Mouse (Mus musculus) left cerebral cortex, adult 8-10 months (tissue): ENCODE measurements around the gene Nckap5. TPM values are rescaled to one million over a fixed set of nuclear protein-coding genes. Genes with fewer than 3 reads are reported as not detected.

ENCODE experiments used
- DNase-seq, 2 experiments: peaks; one replicate each; pipeline ENCODE4 v3.0.0; 2022; ENCODE audit warnings: low spot score in 2 of 2
- total RNA-seq, 4 experiments: library from RNA; stranded (reverse); gene quantifications; 2 replicates each; pipeline ENCODE4 v1.2.4; 2022

Nckap5 gene
- total RNA-seq, 4 experiments from 2014 or later, result 4.1 to 7.0 (median 5.9) TPM

DNA sequence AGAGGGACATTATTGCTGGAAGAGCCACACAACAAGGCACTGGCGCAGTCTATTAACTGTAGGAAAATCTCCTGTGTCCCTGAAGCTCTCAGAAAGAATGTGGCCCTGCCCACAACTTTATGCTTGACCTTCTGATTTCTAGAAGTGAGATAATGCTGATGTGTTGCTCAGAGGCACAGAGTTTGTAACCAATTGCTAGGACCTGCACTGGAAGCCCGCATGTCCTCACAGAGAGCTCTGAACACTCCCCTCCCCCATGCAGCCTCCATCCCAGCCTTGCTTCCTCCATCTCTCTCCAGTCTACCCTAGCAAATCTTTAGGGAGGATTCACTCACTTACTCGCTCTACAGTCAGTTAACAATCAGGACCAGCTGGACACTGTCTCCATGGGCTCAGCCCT lies 346.9 kb downstream of the Nckap5 start:
- no peak for DNase-seq

DNA sequence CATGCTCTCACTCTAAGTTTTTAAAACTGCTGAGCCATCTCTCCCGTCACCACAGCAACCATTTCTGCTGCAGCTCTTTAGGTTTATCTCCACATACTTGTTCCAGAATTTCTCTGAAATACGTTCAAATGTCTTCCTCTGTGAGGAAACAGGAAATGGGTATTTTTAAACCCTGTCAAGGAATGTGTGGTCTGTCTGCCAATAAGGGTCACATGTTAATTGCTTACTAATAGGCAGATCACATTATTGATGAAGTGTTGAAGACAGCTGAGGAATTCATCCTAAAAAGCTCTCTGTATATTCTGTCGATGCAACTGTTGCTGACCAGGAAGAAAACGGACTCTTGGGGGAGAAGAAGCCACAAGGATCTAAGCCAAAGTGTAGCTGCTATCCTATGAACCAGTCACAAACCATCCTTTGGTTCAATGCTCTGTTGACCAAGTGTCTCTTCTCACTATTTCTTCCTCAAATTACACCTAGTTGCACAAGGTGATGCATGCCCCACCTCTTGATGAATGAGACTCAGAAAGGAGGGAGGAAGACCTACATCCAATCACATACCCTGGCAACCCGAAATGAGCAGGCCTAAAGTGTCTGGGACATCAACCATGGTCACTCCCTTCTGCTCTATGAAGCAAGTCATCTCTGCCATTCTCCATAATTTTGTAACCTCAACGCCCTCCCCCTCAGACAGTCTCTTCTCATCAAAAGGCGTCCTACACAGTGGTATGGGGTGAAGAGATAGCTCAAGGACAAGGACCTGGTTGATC lies 349.0 kb downstream of the Nckap5 start:
- no peak for DNase-seq

DNA sequence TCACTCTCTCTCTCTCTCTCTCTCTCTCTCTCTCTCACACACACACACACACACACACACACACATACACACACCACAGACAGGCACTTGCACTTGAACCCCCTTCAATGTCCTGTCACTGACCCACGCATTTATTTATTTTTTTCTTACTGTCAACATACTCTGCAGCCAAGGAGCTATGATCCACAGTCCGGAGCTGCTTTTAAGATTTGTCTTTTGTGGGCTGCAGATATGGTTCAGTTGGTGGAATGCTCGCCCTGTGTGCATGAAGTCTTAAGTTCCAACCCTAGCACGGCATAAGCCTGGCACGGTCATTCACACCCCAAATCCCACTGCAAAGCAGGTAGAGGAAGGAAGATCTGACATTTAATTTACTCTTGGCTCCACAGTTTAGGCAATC lies 357.6 kb downstream of the Nckap5 start:
- no peak for DNase-seq

DNA sequence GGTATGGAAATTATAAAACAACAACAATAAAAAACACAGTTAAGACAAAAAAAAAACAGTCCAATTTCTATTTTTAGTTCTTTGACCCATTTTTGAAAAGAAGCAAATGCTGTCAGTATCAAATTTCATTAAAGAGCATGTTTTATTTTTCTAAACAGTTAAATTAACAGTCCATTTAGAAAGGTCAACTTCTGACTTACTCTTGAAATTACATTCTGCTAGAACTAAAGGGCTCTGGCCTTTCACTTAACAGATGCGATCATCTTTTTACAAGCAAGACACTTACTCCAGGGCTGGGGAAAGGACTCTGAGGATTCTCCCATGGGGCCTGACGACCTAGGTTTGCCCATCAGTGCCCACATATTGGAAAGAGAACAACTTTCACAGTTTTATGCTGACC lies 359.2 kb downstream of the Nckap5 start:
- no peak for DNase-seq

DNA sequence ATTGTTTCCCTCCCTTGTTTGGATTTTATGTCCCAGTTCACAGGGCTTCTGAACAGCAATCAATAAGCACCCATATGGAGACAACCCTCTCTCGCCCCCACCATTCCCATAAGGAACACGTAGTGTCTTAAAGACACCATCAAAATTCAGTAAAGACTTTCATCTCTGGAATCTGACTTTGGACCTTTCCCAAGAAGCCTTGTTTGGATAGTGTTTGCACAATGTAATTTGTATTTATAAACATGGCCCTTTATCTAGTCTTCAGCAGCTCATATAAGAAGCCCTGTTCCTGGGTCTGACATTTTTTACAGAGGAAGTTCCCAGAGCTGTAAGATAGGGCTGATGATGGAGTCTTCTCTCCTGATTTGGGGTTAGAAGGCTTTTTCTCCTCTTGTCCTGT lies 359.7 kb downstream of the Nckap5 start:
- no peak for DNase-seq

DNA sequence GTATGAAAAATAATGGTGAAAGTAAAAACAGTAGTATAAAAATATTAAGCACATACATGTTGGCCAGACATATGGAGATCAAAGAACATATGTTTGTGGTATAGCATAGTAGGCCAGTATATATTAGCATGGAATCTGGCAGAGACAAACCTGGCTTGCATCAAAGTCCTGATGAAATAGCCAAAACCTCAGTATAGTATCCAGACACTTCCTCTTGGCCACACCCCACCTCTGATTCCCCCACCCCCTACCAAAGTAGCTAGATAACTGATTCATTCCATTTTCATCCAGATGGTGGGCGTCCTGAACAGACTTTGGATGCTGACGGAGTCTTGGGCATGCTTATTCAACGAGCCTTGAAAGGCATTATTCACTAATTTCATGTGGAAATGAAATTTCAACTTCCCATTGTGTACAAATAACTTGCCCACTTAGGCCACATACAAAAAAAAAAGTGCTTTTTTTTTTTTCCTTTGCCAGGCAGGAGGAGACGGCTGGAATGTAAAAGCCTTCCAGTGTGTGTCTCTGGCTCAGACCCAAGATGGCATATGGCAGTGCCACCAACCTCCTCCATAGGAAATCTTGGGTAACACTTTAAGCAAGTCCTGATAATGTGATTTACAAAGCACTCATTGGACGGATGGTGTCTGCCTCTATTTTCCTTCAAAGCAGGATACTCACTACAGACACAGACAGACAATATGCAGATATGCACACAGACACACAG lies 360.6 kb downstream of the Nckap5 start:
- DNase-seq, result peak in 1 of 2 experiments; percentile 29

DNA sequence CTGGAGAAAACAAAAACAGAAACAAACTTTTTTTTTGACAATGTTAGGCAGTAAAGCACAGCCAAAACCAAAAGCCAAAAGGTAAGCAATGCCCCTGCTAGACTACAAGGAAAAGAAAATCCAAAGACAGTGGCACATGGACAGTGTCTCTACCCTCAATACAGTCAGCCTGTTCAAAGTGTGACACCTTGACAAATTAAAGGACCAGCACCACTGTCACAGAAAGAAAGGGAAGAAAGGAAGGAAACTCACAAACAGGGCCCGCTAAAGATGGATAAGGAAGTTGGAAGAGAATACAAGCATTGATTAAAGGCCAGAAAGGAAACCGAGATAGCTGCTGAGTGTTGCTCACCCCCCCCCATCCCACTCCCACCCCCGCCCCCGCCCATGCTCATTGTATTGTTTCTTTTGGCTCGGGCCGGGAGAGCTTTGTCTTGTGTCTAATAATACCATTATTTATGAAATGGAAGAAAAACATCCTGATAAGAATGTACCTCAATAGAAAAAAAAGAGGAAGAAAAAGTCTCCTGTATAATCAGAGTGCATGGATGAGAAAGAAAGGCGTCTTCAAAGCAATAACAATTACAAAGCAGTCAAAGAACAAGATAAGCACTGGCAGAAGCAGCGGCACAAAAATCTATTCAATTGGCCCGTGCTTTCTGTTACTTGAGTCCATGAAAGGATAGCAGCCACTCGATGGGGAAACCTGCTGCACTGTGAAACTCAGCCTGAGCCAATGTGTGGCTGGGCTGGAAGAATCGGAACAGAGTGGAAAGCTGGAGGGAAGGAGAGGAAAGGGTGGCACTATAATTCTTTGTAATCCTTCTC lies 368.9 kb downstream of the Nckap5 start:
- no peak for DNase-seq

DNA sequence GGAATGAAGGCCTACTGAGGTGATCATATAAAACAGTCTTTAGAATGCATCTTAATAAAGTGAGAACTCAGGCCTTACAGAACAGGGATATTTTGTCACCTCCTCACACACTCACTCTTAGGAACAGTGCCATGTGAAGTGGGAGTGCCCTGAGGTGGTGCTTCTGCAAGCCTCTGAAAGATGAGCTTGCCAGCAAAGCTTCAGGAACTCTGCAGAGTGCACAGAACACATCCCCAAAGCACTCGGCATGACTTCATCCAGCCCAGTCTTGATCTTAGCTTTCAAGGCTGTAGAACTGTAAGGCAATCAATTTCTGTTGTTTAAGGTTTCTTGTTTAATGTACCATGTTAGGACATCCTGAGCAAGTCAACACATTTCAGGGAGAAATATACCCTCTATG lies 372.9 kb downstream of the Nckap5 start:
- no peak for DNase-seq

DNA sequence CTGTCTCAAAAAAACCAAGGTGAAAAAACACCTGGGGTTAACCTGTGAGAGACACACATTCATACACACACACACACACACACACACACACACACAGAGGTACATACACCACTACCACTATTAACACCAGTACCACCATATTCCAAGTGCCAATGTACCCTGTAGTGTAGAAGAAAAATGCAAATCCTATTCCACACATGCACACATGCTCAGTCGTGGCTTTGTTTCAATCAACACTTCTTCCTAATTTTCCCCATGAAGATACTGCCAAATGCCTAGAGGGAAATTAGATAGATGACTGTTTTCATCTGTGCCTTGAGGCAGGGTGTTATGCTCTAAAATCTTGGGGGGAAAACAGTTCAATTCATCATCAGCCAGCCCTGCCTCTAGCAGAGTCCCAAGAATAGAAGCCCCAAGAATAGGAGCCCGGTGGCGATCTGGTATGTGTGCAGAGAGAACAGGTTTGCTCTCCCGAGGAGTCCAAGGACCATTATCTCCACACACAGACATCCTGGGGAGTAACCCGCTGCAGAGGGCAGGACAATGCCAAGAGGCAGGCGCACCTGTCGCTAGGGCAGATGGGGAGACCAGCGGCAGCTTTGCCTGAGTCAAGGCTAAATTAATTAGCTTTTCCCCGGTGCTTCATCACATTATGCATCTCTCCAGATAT lies 376.0 kb downstream of the Nckap5 start:
- no peak for DNase-seq

DNA sequence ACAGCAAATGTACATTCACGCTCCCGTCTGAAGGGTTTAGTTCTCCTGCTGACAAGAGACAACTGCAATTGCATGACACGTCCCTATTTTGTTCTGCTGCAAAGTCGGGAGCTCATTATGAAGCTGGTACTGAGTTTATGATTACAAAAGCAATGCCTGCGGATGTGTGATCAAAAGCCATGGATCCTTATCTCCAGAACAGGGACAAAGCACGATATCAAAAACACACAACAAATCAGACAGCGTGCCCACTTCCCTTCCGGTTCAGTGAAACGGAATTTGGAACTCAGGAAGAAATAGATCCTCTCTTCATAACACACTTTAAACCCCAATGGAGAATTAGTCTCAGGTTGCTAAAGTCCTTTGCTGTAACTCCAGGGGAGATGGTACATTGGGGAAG lies 379.1 kb downstream of the Nckap5 start:
- DNase-seq, result no peak

DNA sequence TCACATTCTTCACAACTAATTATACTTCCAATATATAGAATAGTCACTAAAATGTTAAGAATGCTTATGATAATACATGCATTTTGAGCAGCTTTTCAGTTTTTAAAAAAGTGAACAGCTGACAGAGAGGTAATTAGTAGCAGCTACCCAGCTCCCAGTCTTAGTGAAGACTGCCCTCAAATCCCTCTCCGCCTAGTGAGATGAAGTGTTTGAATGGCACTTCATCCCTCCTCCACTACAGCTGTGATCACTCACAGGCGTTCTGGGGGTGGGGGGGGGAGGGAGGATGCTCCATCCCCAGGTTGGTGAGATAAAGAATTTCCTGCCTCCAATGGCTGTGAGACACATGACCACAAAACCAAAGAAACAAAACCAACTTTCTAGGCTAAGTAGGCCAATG lies 381.2 kb downstream of the Nckap5 start:
- no peak for DNase-seq

DNA sequence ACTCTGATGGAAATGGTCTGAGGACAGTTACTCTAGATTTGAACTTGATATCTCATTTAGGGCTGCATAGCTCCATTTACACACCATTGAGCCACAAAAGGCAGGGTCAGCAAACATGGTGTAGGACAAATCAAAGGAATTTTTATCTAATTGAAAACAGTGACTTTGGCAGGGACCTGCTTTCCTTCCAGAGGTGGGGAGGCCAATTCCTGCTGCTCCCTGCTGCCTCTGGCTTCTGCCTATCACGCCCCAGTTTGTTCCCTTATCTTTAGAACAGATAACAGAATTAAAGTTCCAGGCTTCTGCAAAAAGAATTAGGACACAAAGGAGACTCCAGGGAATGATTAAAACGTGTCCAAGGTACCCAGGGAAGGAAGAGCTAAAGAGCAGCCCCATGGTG lies 386.7 kb downstream of the Nckap5 start:
- DNase-seq, result no peak

DNA sequence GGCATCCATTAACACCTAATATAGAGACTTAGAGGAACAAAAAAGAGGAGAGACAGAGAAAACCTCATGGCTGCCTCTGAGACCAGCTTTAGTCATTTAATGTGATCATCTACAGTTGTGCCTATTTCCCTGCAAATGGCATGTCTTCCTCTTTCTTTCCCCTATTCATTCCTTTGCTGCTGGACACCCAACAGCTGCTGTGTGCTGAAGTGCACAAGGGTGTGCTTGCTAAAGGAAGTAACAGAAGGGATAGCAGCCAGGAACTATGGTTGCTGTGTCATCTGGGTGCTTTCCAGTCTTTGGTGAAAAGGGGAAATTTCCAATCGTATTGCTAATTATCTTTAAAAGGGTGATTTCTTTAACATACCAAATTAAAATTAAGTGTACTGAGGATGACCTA lies 387.9 kb downstream of the Nckap5 start:
- DNase-seq, result no peak

DNA sequence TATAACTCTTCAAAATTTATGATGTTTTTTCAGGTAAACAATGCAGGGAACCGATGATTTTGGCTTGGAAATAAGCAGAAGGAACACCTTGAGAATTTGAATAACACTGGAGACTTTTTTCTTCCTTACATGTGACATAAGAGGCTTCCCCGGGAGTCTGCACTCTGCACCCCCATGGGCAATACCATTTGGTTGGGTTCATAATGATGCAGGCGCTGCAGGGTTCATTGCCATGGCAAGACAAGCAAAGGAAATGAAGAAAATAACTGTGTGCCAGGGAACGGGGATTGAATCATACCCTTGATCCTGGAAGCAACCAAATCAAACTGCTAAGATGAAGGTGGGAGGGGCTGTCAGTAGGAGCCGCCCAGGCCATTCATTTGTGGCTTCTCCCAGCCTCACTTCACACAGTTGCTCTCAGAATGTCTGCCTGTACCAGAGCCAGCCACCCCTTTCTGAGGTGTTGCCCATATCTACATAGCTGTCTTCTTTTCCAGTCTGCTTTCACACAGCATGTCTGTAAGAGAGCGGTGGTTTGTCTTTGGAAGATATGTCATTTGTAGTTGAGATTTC lies 392.5 kb downstream of the Nckap5 start:
- DNase-seq, result no peak

DNA sequence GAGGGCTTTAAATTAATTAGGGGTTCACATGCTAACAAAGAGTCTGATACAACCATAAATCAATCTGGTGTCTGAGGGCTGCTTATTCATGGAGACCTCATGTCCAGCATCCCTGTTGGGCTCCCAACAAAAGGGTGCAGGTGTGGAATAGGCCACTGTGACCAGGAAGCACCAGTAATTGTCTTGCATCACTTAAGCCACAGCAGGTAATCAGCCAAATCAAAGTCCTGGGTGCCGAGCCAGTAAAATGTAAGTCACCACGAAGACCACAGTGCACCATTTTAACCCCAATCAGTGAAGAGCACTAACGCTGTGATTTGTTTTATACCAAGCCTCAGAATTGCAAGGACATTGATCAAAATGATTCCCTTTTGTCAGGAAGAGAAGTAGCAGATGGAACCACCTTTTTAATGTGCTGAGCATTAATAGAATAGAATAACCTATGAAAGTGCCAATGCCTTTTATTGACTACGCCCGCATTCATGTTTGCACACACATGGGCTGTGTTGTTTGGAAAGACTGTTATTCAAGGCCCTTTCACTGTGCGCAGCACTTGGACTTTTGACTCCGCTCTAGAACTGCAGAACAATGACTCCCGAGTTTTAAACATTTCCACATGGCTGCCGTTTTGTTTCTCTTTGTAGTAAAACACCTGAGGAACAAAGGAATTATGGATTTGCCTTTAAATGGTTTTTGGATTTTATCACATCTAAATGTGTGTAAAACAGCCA lies 393.5 kb downstream of the Nckap5 start:
- DNase-seq, result no peak

DNA sequence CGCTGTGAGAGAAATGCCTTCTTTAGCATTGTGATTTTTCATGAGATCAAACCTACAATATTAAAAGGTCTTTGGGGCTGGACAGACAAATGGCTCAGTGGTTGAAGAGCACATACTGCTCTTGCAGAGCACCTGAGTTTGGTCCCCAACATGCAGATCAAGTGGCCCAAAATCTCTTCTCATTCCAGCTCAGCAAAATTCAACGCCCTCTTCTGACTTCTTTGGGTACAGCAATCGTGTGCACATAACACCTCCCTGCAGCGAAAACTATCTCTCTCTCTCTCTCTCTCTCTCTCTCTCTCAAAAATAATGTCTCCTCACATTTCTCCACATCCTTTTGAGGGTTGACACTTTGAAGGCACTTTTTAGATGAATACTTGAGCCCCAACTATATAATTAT lies 398.3 kb downstream of the Nckap5 start:
- DNase-seq, result no peak

DNA sequence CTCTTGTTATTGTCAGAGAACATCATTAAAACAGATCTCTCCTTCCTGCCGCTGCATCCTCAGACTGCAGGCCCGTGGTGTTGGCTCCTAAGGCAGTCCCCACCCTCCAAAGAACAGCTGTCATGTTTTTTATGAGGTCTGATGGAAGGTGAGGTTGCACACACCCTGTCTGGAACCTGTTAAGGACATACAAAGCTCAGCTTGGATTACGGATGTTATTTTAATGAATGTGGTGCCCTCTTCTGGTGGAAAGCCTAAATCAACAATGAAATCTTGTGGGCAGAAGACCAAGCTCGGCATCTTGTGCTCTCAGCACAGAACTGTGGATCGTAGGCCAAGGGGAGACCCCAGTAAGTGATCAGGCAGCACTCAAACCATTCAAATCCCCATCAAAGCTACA lies 399.0 kb downstream of the Nckap5 start:
- peak; percentile 30 to 44 for DNase-seq

DNA sequence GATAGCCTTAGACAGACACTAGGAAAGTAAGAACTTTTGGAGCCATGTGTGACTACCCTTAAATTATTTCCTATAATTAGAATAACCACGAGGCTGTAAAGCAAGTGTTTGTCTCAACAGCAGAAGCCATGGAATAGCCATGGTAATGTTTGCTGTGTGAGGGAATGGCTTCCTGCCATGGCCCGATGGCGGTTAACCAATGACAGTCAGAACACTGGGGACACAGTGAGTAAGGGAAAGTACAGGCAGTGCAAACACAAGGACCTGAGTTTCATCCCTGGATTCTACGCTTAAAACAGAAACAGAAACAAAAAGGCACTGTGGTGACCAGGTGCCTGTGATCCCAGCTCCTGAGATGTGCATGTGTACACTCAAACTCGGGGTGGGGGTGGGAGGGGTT lies 419.2 kb downstream of the Nckap5 start:
- no peak for DNase-seq

DNA sequence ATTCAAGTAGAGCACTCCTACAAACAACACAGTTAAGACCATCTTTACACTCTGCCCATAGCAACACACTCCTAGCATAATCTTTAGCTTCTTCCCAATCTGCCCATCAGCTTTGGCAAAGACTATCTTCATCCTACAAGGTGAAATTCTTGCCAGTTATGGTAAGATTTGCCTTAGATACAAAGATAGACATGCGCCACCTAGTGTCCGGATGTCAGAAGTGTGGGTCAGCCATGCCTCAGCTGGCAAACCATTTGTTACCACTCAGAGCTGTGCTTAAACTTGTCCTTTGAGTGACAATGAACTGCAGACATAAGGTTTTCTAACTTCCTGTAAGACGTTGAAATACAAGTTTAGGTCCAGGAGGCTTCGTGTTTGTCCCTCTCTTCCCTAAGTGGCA lies 422.7 kb downstream of the Nckap5 start:
- peak in 1 of 2 experiments; percentile 24 for DNase-seq

DNA sequence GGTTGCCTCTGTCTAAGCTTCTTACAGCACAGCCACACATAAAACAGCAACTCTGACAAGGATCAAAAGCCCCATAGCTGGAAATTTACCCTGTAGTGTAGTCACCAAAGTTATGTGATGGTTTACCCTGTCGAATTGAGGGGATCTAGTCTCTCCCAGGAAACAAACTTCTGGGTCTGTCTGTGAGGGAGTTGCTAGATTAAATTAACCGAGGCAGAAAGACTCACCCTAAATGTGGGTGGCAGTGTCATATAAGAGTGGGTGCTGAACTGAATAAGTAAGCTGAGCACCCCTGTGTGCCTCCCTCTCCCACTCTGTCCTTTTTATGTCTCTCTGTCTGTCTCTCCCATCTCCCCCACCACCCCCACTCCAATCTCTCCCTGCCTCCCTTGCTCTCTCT lies 425.1 kb downstream of the Nckap5 start:
- DNase-seq, result peak in 1 of 2 experiments; percentile 11

DNA sequence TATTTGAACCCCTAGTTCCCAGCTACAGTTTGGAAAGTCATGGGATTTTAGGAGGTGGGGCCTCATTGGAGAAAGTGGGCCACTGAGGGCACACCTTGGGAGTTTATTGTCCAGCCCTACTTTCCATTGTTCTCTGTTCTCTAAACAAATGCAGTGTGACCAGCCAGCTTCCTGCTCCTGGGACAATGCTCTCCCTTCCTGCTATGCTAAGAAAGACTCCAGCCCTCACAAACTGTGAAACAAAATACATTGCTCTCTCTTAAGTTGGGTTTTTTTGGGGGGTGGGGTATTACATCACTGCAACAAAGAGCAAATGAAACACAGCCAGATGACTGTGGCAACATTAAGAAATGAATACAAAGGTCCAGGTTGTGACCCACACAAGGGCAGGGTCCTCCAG lies 426.6 kb downstream of the Nckap5 start:
- no peak for DNase-seq
